Mouse (Mus musculus) thymus, postnatal 36 days (tissue): ENCODE results near the gene Gpr83.
A peak's percentile ranks its signal among the peaks of the same experiment; 100 is the strongest.

Experiments
- DNase-seq, 2 experiments: peaks; one replicate each; pipeline ENCODE4 v3.0.0; 2022; ENCODE audit warnings: mixed read lengths in 2 of 2

The Gpr83 gene

DNA sequence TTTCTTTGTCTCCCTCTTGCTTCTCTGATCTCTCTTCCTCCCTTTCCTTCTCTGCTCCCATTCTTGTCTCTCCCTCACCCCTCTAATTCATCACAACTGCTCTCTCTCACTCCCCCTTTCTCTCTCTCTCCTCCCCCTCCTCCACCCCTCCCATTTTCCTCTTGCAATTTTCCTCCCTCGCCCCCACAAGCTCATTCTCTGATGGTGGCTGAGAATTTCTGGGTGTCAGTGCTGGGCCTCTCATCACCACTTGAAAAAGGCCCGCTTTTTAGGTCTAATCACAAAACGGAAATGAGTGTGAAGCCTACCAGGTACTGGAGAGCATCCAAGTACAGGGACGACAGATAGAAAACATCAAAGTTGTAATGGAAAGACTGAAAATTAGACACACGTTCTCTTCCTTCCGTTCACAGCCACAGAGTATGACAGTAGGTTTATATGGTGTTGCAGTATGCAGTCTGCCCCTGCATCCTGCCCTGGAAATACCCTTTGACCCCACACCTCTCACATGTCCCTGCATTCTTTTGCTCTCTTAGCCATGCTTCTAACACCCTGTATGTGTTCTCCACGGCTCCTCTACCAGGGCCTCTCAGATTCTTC is 47.9 kb downstream of the Gpr83 start:
- peak in 1 of 2 experiments; percentile 19 for DNase-seq

DNA sequence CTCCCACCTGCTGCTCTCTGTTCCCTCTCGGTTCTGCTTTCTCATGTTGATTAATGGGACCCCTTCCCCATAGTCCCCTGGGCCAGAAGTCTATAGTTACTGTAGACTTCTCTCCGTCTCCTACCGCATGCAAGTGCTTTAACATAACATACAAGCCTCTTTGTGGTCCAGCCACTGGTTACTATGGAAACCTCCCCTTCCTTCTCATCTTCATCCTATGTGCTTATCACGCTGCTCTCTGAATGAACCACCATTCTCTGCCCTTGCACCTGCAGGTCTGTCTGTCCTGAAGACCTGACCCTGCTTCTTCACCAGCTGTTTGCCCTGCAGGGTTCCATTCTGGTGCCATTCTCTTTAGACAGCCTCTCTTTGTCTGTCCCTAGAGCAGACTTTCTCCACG is 50.0 kb downstream of the Gpr83 start:
- DNase-seq = no peak

DNA sequence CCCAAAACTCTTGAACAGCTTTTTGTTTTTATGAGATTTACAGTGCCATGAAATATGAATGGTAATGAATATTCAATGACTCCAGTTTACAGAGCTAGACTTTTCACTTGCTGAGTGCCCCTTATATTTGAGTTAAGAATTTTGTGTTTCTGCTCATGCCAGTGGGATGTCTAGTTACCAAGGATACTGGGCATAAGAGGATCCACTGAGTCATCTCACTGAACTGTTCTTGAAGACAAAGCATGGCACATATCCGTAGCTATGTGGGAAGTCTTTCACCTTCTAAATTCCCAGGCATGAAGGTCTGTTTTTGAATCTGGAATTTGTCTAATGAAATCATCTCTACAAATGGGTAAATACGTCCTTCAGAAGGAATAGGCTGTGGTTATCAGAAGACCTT is 52.0 kb downstream of the Gpr83 start:
- no peak for DNase-seq

DNA sequence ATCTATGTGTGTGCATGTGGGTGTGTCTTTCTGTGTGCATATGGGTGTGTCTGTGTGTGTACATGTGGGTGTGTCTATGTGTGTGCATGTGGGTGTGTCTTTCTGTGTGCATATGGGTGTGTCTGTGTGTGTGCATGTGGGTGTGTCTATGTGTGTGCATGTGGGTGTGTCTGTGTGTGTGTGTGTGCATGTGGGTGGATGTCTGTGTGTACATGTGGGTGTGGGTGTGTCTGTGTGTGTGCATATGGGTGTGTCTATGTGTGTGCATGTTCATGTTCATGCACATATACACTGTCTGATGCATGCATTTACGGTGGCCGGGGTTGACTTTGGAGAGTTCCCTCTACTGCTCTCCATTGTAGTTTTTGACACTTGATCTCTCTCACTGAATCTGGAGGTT is 57.7 kb downstream of the Gpr83 start:
- no peak for DNase-seq

DNA sequence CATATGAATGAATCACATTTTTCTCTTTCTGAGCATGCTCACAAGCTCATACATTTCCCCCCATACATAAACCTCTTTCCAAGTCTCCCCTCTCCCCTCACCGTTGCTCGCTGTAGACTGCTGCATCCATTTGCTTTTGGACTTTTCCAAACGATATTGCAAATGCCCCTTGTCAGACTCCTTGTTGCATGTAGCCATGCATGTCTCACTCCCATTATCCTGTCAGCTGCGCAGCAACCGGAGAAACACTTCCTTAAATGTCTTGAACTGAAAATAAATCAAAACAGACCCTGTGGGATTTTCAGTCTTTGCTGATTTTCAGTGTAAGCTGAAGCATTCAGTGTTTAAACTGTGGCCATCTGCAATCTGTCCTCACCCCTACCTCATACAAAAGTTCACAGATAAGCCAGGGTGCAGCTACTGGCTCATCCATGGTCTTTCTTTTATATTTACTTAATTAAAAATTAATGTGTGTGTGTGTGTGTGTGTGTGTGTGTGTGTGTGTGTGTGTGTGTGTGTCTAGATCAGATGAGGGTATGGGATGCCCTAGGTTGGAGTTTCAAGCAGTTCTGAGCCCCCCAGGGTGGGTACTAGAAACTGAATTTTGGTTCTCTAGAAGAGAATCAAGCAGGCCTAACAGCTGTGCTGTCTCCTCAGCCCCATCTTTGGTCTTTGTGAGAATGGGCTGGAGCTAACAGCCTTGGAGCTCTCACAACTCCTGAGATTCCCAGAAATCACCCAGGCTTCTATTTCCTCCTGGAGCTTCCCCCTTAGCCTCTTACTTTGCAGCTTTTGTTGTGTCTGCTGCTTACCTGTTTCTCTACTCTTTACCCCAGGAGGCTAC is 59.0 kb downstream of the Gpr83 start:
- DNase-seq = no peak
